Mouse (Mus musculus): Measurements from ENCODE around the gene Gclm.
"Not testable (repeated sequence)": the region's sequence is repeated elsewhere in the genome, so short reads cannot be mapped to it uniquely, and the experiment has no call there.

Gene Gclm

GRCm38 (mm10) chr3:122245215-122245877 lies at the start of gene Gclm:
Gene Gclm (plus strand): TSS chr3:122245557.
- DNase-seq (ENCODE audit: low spot score), result peak; percentile 91

GRCm38 (mm10) chr3:122196621-122197298 lies 48.6 kb upstream of the Gclm start:
- DNase-seq (ENCODE audit: low spot score), result no peak

DNA sequence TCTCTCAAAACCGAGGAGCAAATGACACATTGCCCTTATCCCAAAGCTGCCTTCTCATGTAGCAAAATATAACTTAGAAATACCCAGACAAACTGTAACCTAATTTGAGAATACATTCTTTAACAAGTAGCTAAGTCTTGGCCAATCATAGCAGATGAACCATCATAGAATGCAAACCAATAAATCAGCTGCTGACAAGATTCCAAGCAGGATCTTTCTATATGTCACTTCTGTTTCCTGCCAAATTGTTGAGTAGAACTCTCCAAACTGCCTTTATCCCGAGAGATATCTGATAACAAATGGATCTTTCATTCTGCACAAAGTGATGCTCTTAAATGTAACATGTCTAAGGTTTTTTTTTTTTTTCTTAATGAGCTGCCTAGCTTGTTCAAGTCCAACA lies 46.8 kb upstream of the Gclm start:
- DNase-seq (ENCODE audit: low spot score), result no peak

DNA sequence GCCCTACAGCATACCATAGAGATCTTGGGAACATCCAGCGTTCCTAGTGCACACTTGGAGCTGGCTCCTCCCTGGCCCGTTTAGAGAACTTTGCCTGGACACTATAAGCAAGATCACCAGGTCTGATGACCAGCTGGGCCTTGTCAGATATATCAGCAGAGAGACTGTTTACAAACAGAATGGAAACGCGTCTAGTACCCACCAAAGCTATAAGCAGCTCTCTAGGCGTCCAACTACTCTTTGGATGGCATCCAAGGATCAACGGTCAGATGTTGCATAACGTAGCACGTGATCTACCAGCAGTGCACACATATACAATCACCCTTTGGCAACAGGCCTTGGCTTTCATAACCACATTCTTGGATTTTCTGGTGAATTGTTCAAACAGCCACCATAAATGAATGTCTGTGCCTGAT lies 46.4 kb upstream of the Gclm start:
- no peak for DNase-seq (ENCODE audit: low spot score)

- no peak for DNase-seq (ENCODE audit: low spot score)
These were observed 45.8 kb upstream of the Gclm start for GRCm38 (mm10) chr3:122199600-122199999.

GRCm38 (mm10) chr3:122200017-122200416 lies 45.3 kb upstream of the Gclm start:
- no peak for DNase-seq (ENCODE audit: low spot score)

DNA sequence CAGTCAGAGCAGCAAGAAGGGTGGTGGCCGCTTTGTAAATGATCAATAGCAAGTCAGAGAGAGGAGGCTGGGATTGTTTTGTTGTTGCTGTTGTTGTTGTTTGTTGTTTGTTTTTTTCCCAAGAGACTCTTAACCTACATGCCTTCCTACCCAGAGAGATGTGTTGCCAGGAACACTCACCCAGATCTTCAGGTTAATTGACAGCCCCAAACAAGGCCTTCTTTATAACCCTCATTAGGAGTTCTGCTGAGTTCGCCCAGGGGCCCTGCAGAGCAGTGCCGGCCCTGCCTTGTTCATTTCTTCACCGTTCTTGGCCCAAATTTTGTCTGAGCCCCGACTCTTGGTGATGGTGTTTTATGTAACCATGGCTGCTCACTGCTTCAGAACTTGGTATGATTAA lies 44.9 kb upstream of the Gclm start:
- DNase-seq (ENCODE audit: low spot score), result peak; percentile 3

DNA sequence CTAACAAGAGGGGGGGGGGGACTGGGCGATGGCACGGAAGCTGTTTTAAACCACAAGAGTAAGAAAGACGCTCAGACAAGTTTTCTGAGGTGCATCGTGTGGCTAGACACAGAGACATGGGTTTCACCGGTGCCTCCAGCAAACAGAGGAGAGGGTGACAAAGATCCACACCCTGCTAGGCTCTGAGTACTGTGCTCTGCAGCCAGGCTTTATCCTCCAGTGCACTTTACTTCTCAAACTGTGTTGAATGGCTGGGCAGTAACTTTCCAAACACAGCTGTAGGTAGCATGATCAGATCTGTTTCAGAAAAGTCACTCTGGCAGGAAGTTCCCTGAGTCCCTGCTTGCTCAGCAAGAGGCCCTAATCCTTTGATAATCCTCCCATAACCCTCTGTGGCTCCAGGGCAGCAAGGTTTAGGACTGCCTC lies 43.0 kb upstream of the Gclm start:
- DNase-seq (ENCODE audit: low spot score), result no peak

GRCm38 (mm10) chr3:122203675-122204329 lies 41.6 kb upstream of the Gclm start:
- no peak for DNase-seq (ENCODE audit: low spot score)

GRCm38 (mm10) chr3:122205753-122206152 lies 39.6 kb upstream of the Gclm start:
- DNase-seq (ENCODE audit: low spot score), result no peak

DNA sequence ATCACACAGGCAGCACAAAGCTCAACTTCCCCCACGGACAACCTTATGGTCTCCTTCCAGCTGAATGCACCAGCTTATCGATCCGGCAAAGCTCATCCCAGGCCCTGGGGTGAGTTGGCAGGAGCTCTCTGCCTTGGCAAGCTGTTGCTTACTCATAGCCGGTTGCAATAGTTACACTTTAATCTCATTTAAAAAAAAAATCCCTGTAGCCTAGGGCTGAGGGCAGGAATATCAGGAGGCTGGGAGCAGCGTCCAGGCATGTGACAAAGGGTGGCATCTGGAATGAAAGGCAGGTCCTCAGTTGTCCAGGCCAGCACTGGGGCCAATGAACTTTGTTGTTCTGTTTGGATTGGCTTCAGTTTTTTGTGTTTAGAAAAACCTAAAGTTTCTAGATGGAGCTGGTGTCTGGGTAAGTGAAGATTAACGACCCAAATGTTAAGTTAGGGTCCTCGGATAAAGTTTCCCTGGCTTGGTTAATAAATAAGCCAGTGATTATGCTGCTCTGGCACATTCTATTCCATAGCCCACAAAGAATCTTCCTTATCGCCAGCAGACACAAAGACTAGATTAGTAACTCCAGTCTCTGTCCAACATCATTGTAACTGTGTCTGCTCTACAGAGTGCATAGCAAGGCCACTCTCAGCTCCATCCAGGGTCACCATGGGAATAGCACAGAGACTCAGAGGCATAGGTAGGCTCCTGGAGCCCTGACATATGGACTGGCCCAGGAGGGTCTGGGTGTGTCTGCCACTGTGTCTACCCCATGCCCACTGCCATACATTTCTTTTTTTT lies 38.9 kb upstream of the Gclm start:
- no peak for DNase-seq (ENCODE audit: low spot score)

DNA sequence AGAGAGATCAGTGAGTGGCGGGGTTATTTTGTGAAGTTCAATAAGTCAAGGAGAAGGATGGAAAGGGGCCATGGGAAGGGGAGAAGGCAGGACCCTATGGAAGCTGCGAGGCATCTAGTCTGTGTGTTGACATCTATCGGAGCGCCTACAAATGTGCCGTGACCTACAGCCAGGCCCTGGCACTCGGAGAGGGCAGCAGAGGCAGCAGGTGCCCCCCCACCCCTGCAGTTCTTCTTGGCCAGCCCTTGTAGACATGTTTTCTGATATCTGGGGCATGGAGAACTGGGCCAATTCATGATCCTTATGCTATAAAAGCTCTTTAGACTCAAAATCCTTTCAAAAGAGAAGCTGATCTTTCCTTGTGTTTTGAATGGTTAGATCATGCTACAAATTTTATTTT lies 37.6 kb upstream of the Gclm start:
- no peak for DNase-seq (ENCODE audit: low spot score)

- DNase-seq (ENCODE audit: low spot score), result no peak
These were observed 36.8 kb upstream of the Gclm start for GRCm38 (mm10) chr3:122208296-122209225.

- DNase-seq (ENCODE audit: low spot score), result no peak
These were observed 35.8 kb upstream of the Gclm start for GRCm38 (mm10) chr3:122209511-122209910.

DNA sequence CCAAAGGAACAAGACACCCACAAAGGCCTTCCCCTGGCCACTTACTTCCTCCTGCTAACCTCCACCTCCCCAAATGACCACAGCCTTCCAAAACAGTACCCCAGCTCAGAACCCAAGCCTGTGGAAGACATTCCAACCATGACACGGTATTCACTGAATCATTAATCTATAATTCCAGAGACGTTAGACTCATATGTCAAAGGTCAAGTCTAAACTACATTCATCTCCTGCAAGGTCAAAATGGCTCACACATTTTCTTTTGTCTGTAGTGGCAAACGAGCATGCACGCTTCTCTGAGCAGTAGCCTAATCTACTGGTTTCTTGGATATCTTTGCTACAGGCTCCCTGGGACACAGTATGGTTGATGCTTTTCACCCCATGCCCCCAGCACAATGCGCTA lies 34.9 kb upstream of the Gclm start:
- DNase-seq (ENCODE audit: low spot score), result no peak

DNA sequence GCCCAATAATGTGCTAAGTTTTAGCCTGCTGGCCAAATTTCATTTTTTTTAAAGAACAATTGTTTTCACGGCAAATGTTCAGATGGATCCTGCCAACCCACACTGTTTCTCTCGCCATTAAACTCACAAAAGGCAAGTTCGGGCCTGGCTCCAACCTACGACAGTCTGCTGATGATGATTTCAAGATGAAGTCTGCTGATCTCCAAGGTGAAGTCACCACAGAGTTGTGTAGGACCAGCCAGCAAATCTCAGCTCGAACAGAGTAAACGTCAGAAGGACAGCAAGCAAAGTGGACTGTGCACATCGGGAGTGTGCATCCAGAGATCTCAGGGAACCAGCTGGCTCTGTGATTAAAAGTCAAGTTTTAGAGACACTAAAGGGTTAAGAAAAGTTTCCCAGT lies 34.5 kb upstream of the Gclm start:
- DNase-seq (ENCODE audit: low spot score), result no peak

DNA sequence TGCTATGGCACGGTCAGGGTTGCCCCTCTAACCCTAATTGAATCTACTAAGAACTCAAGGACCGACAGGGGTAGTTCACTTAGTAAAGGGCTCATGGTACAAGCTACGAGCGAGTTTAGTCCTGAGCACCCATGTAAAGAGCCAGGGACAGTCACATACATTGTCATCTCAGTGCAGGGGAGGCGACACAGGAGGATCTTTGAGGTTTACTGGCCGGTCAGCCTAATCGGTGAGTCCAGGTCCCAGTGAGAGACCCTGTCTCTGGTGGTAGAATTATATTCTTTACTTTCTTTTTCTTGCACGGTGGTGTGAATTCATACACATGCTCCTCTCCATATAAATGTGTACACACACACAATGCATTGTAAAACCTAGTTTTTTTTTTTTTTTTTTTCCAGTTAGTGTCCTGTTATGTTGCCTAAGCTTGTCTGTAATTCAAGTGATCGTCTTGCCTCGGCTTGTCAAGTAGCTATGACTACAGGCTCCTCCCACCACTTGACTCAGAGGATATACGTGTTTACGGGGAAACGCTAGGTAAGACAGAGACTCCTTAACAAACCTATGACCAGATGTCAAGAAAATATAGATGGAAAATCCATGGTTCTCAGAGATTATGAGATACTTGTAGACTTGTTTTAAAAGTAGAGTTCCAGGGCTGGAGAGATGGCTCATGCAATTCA lies 33.8 kb upstream of the Gclm start:
- no peak for DNase-seq (ENCODE audit: low spot score)

DNA sequence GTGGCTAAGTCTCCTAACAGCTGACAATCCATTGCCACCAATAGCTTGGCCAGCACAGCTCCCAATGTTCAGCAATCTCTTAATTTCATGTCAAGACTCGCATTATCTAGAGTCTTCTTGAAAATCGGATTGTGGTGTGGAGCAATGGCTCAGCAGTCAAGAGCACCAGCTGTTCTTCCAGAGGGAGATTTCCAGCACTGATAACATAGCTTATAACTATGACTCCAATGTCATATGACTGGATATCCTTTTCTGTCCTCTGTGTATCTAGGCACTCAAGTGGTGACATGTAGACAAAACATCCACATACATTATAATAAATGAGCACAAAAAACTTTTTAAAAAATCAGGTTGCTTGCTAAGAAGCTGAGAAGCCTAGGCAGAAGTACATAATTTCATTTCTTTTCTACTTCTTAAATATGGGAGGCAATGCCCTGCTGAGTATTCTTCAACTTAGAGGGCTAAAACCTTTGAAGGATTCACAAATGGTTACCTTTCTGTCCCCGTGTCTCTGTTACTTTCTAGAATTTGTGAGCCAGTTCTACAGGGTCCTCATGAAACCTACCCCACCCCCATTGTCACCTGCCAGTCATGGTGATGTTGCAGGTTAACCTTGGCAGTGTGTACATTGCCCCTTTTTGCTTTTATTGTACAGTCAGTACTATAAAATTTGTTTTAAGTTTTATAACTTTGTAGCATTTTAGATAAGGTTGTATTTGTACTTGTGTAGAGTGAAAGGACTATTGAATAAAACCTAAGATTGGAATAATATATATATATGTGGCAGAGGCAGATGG lies 23.9 kb upstream of the Gclm start:
- no peak for DNase-seq (ENCODE audit: low spot score)

GRCm38 (mm10) chr3:122226972-122227371 lies 18.4 kb upstream of the Gclm start:
- not testable (repeated sequence) for DNase-seq (ENCODE audit: low spot score)

DNA sequence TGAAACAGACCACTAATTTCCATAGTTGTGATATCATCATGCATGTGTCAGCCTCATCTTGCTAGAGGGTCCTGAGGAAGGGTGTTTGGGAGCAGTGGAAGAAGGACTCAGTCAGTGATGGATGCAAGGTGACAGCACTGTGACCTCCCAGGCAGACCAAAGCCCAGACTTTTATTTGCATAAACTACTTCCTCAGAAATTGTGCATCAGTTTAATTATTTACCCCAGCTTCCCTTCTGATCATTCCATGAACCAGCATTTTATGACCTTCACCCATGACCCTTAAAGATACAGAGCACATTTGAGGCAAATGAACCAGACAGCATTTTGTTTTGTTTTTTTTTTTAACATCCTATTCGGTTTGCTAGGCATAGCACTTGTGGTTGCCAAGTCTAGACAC lies 9.6 kb upstream of the Gclm start:
- no peak for DNase-seq (ENCODE audit: low spot score)
